27 mouse cellular contexts compared by ENCODE assay signal in genomic region chr10:121727151-121727550, GRCm38 (mm10). TPM values are rescaled to one million over a fixed set of nuclear protein-coding genes. Genes with fewer than 3 reads are reported as not detected.
DNase-seq lines count a peak whose midpoint lies in the region; ATAC-seq and TF ChIP-seq lines count a peak whose summit lies in the region.
"Had no signal": no experiment of that assay in that cellular context is flagged by ENCODE, and none has a peak within 500 bp of the region (broad histone marks: within the 10 kb centered on the region; RNA-seq: fewer than 3 reads in every experiment).

No protein-coding gene starts in this region.

- peaks cover 3% of the 10 kb centered on the region; the same call in 1 of the 2 replicates for H3K9me3 ChIP-seq in embryonic facial prominence, embryonic 13.5 days
- peaks cover 4% of the 10 kb centered on the region; the same call in 1 of the 2 replicates for H3K9me3 ChIP-seq in embryonic facial prominence, embryonic 10.5 days
- no peaks in the 10 kb centered on the region for H3K9me3 ChIP-seq in lung, embryonic 14.5 days (ENCODE audit: low read depth, low read length)
- peaks cover 4% of the 10 kb centered on the region; the same call in 1 of the 2 replicates for H3K9me3 ChIP-seq in E14TG2a.4 (ENCODE audit: low read length)
- H3K9me3 ChIP-seq: embryonic facial prominence, embryonic 15.5 days; forebrain, embryonic 15.5 days; heart, embryonic 15.5 days had no signal

- H3K36me3 ChIP-seq in embryonic facial prominence, embryonic 13.5 days: no peaks in the 10 kb centered on the region
- no peaks in the 10 kb centered on the region for H3K36me3 ChIP-seq in embryonic facial prominence, embryonic 10.5 days (replicated peaks)
- H3K36me3 ChIP-seq in lung, embryonic 14.5 days (ENCODE audit: insufficient read depth): no peaks in the 10 kb centered on the region
- H3K36me3 ChIP-seq in E14TG2a.4 (ENCODE audit: insufficient read depth, low read length): no peaks in the 10 kb centered on the region
- H3K36me3 ChIP-seq: embryonic facial prominence, embryonic 15.5 days; forebrain, embryonic 12.5 days; forebrain, embryonic 15.5 days; heart, embryonic 12.5 days; heart, embryonic 15.5 days had no signal

- TF ChIP-seq CTCF in lung, embryonic 14.5 days (IDR thresholded peaks at IDR 0.05; ENCODE audit: low read depth): no peak
- no peak for TF ChIP-seq CTCF in E14TG2a.4 (conservative IDR thresholded peaks at IDR 0.05; ENCODE audit: low read length)

- no peaks in the 10 kb centered on the region for H3K27me3 ChIP-seq in embryonic facial prominence, embryonic 13.5 days
- H3K27me3 ChIP-seq in embryonic facial prominence, embryonic 10.5 days (replicated peaks; ENCODE audit: low read depth, poor library complexity, severe bottlenecking): no peaks in the 10 kb centered on the region
- H3K27me3 ChIP-seq in lung, embryonic 14.5 days (ENCODE audit: insufficient read depth, low read length): no peaks in the 10 kb centered on the region
- no peaks in the 10 kb centered on the region for H3K27me3 ChIP-seq in E14TG2a.4 (ENCODE audit: insufficient read depth, low read length)
- H3K27me3 ChIP-seq: embryonic facial prominence, embryonic 15.5 days; forebrain, embryonic 12.5 days; forebrain, embryonic 15.5 days; heart, embryonic 12.5 days; heart, embryonic 15.5 days had no signal

- 0 out of 2 replicates have a peak, but pooled peaks have one; percentile 20 for ATAC-seq in embryonic facial prominence, embryonic 13.5 days (ENCODE audit: insufficient number of reproducible peaks, insufficient read depth, low FRiP score, low TSS enrichment, low read depth)
- ATAC-seq in lung, embryonic 14.5 days (ENCODE audit: insufficient read depth): no peak; the same call in 1 of the 2 replicates
- ATAC-seq: activated CD4-positive, CD25-positive, alpha-beta regulatory T cell, adult 4 months; forebrain, embryonic 15.5 days; hindbrain, postnatal 0 days; inflammation-experienced regulatory T-cells, adult 6 months; intestine, embryonic 16.5 days had no signal

- H3K4me3 ChIP-seq in embryonic facial prominence, embryonic 13.5 days: no peak overlapping the region
- H3K4me3 ChIP-seq in embryonic facial prominence, embryonic 10.5 days: no peak overlapping the region
- no peak overlapping the region for H3K4me3 ChIP-seq in lung, embryonic 14.5 days (ENCODE audit: low read depth, low read length)
- peak overlapping the region; percentile 55 for H3K4me3 ChIP-seq in E14TG2a.4 (replicated peaks; ENCODE audit: low read length)
- H3K4me3 ChIP-seq: embryonic facial prominence, embryonic 15.5 days; forebrain, embryonic 12.5 days; forebrain, embryonic 15.5 days; heart, embryonic 12.5 days; heart, embryonic 15.5 days had no signal

- no peak overlapping the region for H3K27ac ChIP-seq in embryonic facial prominence, embryonic 13.5 days
- H3K27ac ChIP-seq in embryonic facial prominence, embryonic 10.5 days (replicated peaks): no peak overlapping the region
- no peak overlapping the region for H3K27ac ChIP-seq in lung, embryonic 14.5 days (ENCODE audit: low read depth)
- H3K27ac ChIP-seq: embryonic facial prominence, embryonic 15.5 days; forebrain, embryonic 12.5 days; forebrain, embryonic 15.5 days; heart, embryonic 15.5 days; hindbrain, embryonic 14.5 days; hindbrain, postnatal 0 days had no signal

- no peak overlapping the region for H3K9ac ChIP-seq in embryonic facial prominence, embryonic 13.5 days
- no peak overlapping the region for H3K9ac ChIP-seq in lung, embryonic 14.5 days
- H3K9ac ChIP-seq: embryonic facial prominence, embryonic 15.5 days; forebrain, embryonic 12.5 days; forebrain, embryonic 15.5 days; heart, embryonic 12.5 days; heart, embryonic 15.5 days; hindbrain, embryonic 14.5 days had no signal

- no peaks in the 10 kb centered on the region for H3K4me1 ChIP-seq in embryonic facial prominence, embryonic 13.5 days
- no peaks in the 10 kb centered on the region for H3K4me1 ChIP-seq in embryonic facial prominence, embryonic 10.5 days
- H3K4me1 ChIP-seq in lung, embryonic 14.5 days (ENCODE audit: insufficient read depth): no peaks in the 10 kb centered on the region
- H3K4me1 ChIP-seq in E14TG2a.4 (replicated peaks; ENCODE audit: low read depth, low read length): peaks cover 33% of the 10 kb centered on the region
- H3K4me1 ChIP-seq: embryonic facial prominence, embryonic 15.5 days; forebrain, embryonic 12.5 days; forebrain, embryonic 15.5 days; heart, embryonic 12.5 days; heart, embryonic 15.5 days had no signal

- WGBS in embryonic facial prominence, embryonic 13.5 days: 74% methylated on average over 4 of the region's 4 CpGs
- 76% methylated on average over 4 of the region's 4 CpGs for WGBS in embryonic facial prominence, embryonic 10.5 days
- 68% methylated on average over 4 of the region's 4 CpGs for WGBS in lung, embryonic 14.5 days

- no peak overlapping the region for H3K4me2 ChIP-seq in embryonic facial prominence, embryonic 13.5 days
- H3K4me2 ChIP-seq in lung, embryonic 14.5 days: no peak overlapping the region
- H3K4me2 ChIP-seq: embryonic facial prominence, embryonic 15.5 days; forebrain, embryonic 12.5 days; forebrain, embryonic 15.5 days; heart, embryonic 12.5 days; heart, embryonic 15.5 days; hindbrain, embryonic 14.5 days had no signal

- DNase-seq in embryonic facial prominence, embryonic 10.5 days (ENCODE audit: low spot score): no peak
- DNase-seq in lung, embryonic 14.5 days: peak; percentile 9
- DNase-seq in lung, postnatal 25 days (ENCODE audit: low spot score): no peak
- no peak for DNase-seq in gastrocnemius, postnatal 10 days
- DNase-seq: adrenal gland, adult 8-10 months; adrenal gland, postnatal 25 days; cerebellum, adult 11-12 months; cerebellum, adult 8-10 months; cerebellum, postnatal 10 days; cerebellum, postnatal 36 days; embryo, embryonic 11 days; gastrocnemius, postnatal 14 days; heart, adult 18-20 months; heart, postnatal 10 days; heart, postnatal 4 days had no signal

RNA-seq across cellular contexts. Expression of gene BC048403, which starts 12.6 kb away (rescaled TPM):
- 3.1 and 3.2 TPM in 2 replicates for polyA plus RNA-seq in embryonic facial prominence, embryonic 13.5 days (2015; fragmentation: Nextera tagmentation; extraction: Ambion mirVana)
- 2.8 and 3.6 TPM in 2 replicates for polyA plus RNA-seq in embryonic facial prominence, embryonic 10.5 days (2016; fragmentation: Nextera tagmentation; extraction: Ambion mirVana)
- 3.4 and 4.3 TPM in 2 replicates for polyA plus RNA-seq in lung, embryonic 14.5 days (2014; fragmentation: Nextera tagmentation; extraction: Ambion mirVana)
- total RNA-seq in gastrocnemius, postnatal 10 days (2021): 1 to 10 TPM; 1.6 to 2.4 TPM
